Mouse (Mus musculus) adrenal gland, postnatal 14 days (tissue): ENCODE measurements around the gene March6. TPM values are rescaled to one million over a fixed set of nuclear protein-coding genes. Genes with fewer than 3 reads are reported as not detected.

ENCODE experiments used
- DNase-seq: peaks from one replicate; pipeline ENCODE4 v3.0.0; 2021; ENCODE audit warnings: mixed read lengths
- total RNA-seq: library from RNA; stranded (reverse); gene quantifications from 2 replicates; pipeline ENCODE4 v1.2.3, GENCODE M21; 2021

Gene March6
- total RNA-seq, 1 experiment from 2014 or later = 105 TPM

- DNase-seq = peak; percentile 96
Measured at GRCm38 (mm10) chr15:31453098-31453916, 77.5 kb downstream of the March6 start, which contains the start of gene Ropn1l. Gene Ropn1l (minus strand): TSS chr15:31453737.

DNA sequence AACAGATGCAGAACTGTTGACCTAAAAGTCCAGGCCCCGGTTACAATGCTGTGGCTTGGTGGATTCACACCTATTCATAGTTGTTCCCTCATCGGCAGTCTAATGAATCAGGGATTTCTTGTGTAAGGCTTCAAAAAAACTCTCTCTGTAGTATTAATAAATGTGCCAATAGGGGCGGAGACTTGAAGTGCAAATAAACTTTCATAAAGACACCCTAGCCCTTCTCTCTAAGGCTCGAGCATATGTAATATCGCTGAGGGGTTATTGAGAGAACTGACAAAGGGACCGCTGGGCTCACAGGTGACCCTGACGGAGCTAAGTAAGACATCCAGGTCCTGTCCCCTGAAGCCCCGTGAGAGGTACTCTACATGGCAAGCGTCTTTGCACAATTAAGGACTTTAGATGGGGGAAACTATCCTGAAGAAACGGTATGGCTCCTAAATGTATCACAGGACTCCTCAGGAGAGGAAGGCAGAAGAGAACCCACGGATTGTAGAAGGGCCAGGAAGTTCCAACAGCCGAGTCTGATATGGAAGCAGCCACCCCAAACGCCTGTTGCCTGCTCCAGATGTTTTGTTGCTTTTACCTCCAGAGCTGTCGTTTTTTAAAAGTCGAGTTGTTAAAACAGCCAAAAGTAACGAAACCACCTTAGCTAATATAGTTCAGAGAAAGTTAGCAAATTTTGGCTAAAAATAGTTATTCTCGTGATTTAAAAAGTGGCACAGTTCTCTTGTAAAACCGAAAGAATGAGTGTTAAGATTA lies 78.3 kb downstream of the March6 start:
- no peak for DNase-seq

DNA sequence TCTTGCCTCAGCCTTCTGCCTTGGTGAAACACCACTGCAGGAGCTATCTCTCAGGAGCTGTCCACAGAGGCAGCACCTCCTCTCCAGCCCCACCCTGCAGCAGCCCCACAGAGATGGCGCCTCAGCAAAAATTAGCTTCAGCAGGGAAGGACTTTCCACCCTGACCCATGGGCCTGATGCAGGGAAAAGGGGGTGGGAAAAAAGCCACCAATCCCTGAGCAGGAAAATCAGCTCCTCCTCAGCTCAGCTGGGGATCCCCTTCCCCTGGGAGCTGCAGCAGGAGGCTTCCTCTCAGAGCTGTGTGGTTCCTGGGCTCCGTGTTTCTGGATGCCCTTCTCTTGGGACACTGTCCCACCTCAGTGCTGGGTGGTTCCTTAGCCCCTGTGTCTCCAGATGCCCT lies 81.1 kb downstream of the March6 start:
- DNase-seq = peak; percentile 34

- peak; percentile 54 for DNase-seq
Measured at GRCm38 (mm10) chr15:31447121-31447520, 83.7 kb downstream of the March6 start.

DNA sequence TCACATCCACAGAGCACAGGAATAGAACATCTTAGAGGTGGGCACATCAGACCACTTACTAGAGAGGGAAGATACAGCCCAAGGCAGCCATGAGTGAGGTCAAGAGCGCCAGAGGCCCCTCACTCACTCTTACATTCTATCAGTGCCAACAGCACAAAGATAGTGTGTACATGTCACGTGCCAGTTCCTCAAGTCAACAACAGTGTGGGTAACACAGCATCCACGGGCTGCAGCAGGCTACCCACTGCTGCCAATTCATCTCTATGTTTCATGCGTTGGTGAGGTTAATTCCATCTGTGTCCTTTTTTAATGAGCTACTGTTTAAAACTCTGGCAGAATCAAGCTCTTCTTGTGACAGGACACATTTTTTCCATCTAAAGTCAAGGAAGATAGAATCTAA lies 88.2 kb downstream of the March6 start:
- DNase-seq = no peak

DNA sequence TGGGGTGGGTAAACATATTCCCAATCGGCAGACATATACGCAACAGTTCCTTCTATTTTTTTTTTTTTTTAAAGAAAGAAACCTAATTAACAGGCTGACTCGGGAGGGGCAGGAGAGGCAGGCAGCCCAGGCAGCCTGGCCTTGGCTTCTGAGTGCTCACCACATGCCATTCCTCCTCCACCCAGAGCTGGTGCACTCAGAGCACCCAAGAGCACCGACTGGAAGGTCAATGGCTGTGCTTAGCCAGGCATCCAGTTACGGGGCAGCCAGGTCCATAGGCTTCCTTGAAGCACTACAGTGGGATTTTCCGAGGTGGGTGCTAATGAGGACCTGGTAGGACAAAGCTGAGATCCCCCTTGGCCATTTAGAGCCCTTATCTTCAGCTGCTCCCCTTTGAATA lies 88.9 kb downstream of the March6 start:
- no peak for DNase-seq

- no peak for DNase-seq
Measured at GRCm38 (mm10) chr15:31436811-31437210, 94.0 kb downstream of the March6 start.

DNA sequence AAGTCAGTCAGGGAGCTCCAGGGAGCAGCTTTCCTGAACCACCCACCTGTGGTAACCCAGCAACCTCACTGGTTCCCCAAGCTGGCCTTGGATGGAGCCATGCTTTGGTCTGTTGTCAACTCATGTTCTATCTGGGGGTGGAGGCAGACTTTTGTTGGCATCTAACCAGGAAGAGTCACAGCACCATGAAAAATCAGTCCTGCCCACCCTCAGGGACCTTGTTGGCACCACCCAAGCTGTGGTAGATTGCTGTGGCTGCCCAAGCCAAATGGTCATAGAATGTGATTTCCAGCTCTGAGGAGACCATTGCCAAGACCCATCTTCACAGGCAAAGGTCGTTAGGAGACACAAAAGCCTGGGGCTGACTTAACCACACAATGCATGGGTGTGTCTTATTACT lies 94.8 kb downstream of the March6 start:
- no peak for DNase-seq

DNA sequence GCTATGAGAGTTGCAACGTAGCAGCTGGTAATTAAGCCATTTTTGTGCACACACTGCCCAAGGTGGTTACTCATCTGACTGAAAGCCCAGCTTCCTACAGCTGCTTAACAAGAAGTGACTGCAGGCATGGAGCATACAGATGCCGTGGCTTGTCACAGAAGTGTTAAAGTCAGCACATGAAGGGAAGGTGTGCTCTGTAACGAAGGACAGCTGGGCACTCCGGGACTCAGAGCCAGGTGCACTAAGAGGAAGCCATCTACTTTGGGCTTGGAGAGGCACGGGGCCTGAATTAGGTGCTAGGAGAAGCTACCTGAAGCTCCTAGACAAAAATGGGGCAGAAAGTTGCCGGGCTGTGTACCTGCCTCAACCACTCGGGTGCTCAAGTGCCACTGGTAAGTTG lies 97.1 kb downstream of the March6 start:
- DNase-seq = no peak

DNA sequence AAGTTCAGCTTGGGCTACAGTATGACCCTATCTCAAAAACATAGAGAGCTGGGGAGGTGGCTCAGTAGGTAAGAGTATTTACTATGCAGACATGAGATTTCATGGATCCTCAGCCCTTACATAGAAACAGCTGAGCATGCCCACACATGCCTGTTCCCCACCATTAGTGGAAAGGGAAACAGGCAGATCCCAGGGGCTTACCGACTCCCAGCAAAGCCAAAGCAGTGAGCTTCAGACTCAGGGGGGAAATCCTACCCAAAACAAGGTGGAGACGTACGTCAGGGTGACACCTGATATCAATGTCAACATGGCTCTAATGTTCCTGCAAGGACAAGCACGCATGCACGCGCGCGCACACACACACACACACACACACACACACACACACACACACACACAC lies 99.0 kb downstream of the March6 start:
- DNase-seq = no peak

- DNase-seq = no peak
Measured at GRCm38 (mm10) chr15:31430014-31430413, 100.8 kb downstream of the March6 start.

DNA sequence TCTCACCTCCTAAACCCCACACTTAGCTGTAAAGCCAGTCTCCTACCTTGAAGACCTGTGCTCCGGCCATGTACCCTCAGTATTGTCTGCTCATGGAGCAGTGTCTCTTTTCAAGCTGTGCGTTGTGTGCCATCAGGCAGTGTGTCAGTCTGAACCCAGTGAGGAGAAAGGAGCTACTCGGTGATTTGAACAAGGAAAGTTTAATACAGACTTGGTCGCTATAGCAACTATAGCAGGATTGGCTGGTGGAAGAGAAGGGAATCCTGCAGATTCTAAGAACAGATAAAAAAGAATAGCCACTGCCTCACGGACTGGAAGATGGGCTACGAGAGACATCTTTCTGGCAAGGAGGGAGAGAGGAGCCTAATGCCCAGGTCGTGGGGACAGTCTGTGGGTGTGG lies 101.4 kb downstream of the March6 start:
- no peak for DNase-seq

DNA sequence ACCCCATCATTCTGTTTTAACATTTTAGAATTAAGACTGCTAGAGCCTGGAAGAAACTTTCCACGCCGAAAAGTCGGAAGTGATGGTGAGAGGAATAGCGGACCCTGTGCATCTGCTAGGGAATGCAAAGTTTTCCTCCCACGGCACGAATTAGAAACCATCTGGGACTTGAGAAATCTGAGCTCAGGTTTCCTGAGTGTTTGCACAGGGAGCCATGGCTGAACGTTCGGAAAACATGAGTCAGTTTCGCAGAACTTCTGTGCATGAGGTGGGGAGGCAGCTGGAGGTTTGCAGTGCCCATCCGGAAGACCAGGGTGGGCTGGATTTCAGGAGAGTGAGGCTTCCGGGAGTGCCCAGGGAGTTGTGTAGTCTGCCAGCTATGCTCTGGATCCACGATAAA lies 102.3 kb downstream of the March6 start:
- DNase-seq = no peak

DNA sequence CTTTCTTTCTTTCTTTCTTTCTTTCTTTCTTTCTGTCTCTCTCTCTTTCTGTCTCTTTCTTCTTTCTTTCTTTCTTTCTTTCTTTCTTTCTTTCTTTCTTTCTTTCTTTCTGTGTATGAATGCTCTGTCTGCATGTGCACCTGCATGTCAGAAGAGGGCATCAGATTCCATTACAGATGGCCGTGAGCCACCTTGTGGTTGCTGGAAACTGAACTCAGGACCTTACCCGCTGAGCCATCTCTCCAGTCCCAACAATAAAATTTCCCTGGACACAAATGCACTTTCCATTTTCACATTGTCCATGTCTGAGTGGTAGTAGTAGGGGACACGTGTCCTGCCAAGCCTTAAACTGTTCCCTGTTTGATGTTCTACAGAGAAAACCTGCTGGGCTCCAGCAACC lies 103.5 kb downstream of the March6 start:
- DNase-seq = no peak

DNA sequence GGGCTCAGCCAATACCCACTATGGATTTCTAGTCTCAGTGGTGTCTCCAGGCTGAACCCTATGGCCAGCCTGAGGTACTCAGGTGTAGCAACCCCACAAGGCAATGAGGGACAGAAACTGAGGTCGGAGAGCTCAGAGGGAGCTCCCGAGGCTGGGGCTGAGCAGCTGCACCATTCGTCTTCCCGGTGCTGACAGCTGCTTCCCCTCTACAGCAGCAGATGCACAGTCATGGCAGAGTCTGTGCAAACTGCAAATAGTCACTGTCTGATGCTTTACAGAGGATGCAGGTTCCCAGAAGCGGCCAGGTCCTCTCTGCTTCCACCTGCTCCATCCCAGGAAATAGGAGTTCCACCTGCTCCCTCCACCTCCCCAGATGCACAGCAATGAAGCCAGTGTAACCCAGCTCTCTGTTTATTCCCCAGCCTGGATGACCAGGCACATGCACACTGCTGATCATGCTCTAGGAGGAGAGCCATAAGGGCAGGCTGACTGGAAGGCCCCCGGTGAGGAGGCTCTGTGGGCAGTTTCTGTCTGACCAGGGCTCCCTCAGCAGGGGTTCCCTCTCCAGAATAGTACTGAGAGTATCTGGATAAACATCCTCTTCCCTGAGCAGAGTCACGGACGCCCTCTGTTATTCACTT lies 104.7 kb downstream of the March6 start:
- DNase-seq = no peak

DNA sequence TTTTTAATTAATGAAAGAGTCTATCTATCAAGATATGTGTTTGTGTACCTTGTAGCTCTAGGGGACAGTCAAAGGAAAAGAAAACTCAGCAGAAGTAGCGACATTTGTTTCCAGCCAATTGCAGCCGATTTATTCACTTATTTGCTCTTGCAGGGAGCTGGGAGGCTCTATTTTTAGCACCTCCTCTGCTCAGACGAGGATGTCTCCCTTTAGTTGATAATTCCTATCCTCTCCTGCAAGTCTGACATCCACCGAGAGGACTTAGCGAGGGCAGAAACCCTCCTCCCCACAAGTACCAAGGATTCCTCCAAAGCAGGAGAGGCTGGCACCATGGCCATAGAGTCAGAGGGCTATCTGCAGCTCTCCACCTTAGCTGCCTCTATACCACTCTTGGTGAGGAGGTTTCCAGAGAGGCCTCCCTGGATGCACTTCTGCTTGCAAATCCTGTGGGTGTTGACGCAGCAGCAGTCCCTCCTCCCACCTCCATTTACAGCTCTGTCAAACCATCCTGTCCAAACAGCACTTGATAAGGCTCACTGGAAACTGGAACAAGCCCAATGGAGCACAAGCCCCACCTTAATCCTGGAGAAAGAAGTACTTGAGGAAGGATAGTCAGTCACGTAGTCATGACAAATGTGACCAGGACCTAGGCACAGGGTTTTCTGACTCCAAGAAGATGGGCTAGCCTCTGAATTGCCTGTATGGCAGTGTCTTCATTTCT lies 108.0 kb downstream of the March6 start:
- no peak for DNase-seq

DNA sequence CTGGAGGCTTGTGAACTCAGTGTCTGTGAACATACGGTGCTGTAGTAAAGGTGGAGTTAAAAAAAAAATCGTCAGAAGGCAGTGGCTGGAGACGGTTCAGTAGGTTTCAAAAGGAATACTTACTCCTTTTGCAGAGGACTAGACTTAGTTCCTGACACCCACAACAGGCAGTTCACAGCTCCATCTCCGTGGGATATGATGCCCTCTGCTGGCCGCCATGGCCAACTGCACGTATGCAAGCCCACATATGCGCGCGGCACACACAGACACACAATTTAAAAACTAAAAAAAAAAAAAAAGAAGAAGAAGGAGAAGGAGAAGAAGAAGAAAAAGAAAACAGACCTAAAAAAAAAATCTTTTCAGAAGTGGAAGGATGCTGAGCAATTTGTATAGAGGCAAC lies 111.8 kb downstream of the March6 start:
- DNase-seq = peak; percentile 49

- peak; percentile 15 for DNase-seq
Measured at GRCm38 (mm10) chr15:31418686-31419024, 112.2 kb downstream of the March6 start.

GRCm38 (mm10) chr15:31417796-31418685 lies 112.8 kb downstream of the March6 start:
- DNase-seq = peak; percentile 45

DNA sequence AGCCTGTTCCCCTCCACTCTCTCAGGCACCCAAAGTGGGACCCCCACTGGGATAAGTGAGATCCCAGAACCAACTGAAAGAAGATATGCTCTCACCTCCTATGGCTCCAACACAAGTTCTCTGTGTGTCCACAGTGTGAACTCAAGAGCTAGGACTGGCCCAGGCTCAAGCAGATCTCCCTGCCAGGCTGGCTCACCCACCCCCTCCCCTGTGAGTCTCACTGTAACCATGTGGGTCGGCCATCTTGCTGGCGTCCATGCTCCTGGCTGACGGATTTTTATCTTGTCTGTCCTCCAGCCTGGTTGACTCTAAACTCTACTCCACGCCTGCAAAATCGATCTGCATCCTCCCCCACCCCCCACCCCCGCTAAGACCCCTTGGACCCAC lies 113.5 kb downstream of the March6 start:
- peak; percentile 13 for DNase-seq

DNA sequence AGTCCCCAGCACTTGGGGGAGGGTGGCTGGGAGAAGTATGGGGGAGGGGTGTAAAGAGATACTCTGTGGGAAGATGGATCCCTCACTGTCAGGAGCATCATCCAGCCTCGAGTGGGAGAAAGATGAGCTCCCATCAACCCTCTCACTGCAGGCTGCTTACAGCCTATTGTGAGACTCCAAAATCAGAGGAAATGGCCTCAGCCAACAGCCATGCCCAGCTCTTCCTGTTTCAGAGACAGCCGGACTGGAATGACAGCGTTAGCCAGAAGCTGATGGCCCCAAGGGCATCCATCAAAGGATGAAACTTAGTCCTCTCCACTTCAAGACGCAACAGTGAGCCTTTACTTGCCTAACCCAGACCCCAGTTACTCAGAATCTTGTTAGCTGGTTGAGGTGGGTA lies 115.7 kb downstream of the March6 start:
- DNase-seq = peak; percentile 13
